Mouse (Mus musculus) CD8-positive naive resting alpha-beta T cell, adult 2 months (primary cell): ENCODE results near the gene 6430548M08Rik.
A peak's percentile ranks its signal among the peaks of the same experiment; 100 is the strongest.

ENCODE experiments used
- DNase-seq, 2 experiments: peaks; one replicate each; pipeline ENCODE4 v3.0.0; 2022; ENCODE audit warnings: low read depth in 2 of 2, low spot score in 2 of 2

6430548M08Rik gene

DNA sequence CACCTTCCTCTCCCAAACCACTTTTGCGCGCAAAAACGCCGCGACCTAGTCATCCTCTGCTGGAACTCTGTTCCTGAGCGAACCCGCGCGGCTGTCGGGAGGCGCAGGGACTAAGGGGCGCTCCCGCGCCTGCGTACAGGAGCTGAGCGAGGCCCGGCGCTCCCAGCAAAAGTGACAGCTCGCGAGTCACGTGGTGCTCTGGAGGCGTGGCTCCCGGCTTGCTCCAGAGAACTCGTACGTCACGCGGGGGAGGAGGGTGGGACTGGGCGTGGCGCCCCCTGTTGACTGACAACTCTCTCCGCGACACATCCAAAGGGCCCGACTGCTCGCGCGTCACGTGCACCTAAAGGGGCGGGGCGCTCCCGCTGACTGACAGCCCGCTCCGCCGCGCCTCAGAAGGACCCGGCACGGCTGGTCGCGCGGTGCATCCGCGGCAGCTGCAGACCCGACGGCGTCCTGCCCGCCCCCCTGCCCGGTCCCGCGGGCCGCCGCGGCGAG, at the start of gene 6430548M08Rik:
Gene 6430548M08Rik, plus strand, starts transcription at position 395 of the 498 bp plus-strand sequence.
- peak; percentile 100 for DNase-seq

DNA sequence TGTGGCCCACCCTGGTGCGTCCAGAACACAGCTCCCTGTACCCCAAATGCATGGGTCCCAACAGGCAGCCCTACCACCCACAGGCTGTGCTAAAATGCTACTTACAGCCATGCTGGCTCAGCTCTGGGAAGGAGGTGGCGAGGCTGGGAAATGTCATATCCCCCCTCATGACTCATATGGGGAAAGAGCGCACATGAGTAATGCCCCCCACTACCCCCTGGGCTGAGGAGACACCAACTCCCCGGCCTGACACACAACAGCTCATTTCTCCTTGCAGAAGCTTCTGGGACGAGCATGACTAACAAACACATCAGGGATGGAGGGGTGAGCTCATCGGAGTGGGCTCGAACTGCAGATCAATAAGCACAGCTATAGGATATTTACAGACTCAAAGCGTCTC, 48.3 kb upstream of the 6430548M08Rik start:
- no peak for DNase-seq

DNA sequence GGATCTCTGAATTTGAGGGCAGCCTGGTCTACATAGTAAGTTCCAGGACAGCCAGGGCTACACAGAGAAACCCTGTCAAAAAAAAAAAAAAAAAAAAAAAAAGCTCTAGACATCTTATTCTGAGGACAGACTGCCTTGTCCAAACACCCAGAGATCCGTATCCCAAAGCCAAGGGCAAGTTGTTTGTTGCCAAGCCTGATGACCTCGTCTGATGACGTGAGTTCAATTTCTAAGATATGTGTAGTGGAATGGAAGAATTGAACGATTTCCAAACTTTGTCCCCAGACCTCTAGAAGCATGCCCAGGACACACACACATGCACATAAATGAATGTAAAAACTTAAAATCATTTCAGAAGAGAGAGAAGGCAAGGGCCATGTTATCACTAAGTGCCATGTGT, 47.7 kb upstream of the 6430548M08Rik start:
- no peak for DNase-seq

DNA sequence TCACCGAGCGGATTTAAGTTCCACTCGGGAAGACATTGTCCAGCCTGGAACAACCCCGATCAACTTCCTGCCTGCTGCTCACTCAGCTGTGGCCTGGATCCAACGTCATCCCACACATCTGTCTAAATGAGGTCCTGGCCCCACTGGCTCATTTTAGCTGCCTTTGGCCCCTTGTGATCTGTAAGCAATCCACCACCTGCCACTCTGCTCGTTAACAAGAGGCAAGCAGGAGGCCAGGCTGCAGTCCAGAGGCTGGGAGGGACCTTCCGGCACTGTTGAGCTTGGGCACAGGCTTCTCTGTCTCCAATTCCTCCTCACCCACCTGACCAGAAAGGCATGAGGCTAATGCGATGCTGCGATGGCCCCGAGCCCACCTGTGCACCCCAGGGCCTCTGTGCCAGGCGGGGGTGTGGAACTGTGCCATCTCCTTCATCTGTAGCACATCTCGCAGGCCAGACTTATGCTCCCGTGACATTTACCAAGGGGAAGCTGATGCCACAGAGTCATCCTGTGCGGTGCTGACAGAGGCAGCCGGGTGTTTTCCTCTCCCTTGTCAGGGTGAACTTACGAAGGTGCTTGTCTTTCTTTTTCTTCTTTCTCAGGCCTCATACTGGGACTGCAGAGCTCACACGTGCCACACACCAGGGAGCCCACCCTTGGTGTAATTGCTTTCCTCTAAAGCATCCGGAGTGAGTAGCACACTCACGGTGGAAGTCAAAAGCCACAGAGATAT, 45.9 kb upstream of the 6430548M08Rik start:
- no peak for DNase-seq

DNA sequence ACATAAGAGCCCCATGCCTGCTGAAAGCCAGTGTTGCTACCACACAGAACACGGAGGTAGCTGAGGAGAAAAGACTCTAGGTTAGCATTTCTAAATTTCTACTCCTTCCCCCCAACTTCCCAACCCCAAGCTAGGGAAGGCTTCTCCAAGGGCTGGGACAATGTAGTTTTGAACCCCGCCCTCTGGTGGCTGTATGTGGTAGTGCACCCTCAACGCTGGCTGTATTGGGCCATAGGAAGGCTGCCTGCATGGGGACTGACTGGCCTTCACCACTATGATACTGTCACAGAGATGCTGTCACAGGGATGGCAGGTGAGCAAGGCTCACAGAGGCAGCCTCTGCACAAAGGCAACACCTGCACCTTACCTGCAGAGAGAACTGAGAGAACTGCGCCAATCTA, 42.3 kb upstream of the 6430548M08Rik start:
- DNase-seq, result peak; percentile 58 to 64

DNA sequence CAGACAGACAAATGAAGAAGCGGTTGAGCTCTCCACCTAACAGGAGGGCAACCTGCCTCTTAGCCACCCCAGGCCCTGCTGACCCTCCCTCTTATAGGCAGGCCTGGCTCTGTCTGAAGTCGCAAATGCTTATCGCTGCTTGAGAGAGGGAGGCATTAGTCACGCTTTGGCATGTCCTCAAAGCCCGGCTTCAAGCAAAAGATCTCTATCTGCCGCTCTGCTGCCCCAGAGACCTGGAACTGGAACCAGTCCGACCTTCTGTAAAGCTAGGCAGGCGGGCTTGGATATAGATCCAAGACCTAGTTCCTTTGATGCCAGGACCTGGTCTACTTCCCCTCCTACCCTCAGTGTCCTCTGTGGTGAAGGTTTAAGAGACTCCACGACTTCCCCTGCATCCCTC, 41.7 kb upstream of the 6430548M08Rik start:
- no peak for DNase-seq

DNA sequence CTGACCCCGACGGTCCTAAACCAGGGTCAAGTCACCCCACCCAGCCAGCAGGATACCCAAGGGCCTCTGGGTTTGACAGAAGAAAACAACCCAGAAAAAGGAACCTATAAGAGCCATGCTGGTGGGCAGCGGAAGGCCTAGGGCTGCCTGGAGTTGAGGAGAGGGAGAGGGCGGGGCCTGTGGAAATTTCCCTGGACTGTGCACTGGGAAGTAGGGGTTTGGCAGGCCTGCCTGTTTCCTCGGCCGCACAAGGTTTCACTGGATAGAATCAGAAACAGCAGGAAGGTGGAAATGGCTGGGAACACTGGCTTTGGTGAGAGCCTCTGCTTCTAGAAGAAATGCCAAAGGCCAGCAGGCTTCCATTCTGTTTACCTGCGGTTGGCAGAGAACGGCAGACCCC, 41.1 kb upstream of the 6430548M08Rik start:
- no peak for DNase-seq

DNA sequence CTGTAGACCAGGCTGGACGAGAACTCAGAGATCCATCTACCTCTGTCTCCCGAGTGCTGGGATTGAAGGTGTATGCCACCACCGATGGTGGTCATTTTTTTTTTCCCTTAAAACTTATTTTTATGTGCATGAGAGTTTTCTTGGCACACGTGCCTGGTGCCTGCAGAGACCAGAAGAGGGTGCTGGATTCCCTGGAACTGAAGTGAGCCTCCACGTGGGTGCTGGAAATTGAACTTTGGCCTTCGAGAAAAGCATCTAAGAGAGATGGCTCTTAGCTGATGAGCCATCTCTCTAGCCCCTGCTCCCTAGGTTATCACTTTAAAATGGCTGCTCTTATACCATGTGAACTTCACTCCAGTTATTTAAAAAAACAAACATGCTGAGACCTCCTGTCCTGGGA, 39.4 kb upstream of the 6430548M08Rik start:
- no peak for DNase-seq

DNA sequence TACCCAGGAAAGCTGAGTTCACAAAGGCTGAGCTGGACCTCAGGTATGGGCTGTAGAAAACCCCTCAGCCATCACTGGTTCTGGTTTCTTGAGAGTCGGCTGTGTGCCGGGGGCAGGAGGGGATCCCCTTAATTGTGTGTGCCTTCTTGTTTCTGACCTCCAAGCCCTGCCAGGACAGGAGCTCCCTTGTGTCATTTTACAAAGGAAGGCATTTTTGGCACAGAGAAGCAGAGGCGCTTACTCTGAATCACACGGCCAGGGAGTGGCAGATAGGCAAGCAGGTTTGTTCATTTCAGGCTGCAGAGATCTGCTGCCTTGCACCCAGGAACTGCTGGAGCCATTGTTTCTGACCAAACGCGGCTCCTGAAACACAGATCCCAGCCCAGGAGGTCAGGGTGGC, 38.6 kb upstream of the 6430548M08Rik start:
- DNase-seq, result no peak

DNA sequence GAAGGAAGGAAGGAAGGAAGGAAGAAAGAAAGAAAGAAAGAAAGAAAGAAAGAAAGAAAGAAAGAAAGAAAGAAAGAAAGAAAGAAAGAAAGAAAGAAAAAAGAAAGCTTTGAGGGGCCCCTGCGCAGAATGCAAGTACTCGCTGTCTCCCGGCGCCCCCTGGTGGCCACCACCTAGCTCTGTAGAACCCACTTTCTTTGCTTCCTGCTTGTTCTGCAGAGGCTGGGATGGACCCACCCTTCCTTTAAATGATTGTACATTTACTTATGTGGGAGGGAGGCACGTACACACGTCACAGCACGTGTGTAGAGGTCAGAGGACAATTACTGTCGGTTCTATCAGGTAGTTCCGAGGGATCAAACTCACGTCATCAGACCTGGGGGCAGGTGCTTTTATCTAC, 35.9 kb upstream of the 6430548M08Rik start:
- DNase-seq, result peak; percentile 61 to 68

DNA sequence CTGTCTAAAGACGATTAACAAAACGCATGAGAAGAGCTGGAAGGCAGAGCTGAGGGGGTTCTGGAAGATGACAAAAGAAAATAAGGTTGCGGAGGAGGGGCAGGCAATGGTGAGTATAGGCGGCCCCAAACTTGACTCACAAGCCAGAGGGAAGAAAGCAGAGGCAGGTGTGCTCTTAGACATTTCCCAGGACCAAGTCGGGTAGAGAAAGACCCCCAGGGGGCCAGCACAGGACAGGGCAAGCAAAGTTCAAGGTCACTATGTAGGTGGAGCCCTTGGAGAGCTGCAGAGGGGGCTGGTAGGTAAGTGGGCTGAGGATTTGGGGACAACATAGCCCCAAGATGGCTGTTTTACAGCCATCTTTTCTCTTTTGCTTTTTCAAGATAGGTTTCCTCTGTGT, 34.6 kb upstream of the 6430548M08Rik start:
- no peak for DNase-seq

DNA sequence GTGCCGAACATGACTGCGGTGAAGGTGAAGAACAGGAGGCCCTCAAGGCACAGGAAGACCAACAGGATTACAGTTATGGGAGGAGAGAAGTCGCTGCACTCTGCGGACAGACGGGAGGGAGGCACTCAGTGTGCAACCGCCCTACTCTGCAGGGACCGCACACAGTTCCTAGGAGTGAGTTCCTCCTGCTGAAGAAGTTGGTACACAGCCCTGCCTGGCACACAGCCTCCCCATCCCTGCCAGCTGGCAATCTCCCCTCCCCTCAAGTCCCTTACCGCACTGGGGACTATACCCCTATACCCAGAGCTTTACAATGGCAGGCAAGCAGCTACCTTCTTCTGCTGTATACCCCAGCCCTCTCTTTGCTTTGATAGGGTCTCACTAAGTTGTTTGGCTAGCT, 30.7 kb upstream of the 6430548M08Rik start:
- no peak for DNase-seq

DNA sequence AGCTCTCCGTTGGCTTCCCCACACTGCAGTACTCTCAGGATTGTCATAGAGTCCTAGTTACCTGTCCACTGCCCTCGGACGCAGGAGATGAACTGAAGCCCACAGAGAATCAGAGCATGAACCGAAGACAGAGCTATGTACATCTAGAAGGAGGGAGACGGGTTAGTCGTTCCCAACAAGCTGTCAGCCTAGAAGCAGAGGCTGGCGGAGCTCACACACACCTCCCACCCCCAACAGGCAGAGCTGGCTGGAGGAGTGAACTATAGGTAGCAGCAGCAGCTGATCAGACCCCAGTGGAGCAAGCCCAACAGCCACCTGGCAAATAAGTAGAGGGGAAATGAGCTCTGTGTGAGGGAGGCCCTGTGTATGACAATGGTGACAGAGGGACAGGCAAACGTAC, 29.2 kb upstream of the 6430548M08Rik start:
- no peak for DNase-seq

DNA sequence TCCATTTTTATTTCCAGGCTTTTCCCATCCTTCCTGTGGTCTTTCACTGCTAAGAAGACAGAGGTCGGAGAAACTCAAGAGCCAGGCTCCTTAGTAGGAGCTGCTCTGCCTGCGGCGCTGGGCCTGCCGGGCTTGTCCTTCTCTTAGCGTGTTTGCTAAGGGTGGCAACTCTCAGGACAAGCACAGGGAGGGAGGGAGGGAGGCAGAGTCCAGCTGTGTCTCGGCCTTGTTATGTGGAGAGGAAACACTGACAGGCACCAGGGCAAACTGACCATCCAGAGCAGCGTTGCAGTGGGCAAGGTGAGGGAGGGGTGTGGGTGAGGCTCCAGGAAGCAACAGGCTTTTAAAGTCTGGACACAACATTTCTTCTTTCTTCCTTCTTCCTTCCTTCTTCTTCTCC, 24.4 kb upstream of the 6430548M08Rik start:
- no peak for DNase-seq

DNA sequence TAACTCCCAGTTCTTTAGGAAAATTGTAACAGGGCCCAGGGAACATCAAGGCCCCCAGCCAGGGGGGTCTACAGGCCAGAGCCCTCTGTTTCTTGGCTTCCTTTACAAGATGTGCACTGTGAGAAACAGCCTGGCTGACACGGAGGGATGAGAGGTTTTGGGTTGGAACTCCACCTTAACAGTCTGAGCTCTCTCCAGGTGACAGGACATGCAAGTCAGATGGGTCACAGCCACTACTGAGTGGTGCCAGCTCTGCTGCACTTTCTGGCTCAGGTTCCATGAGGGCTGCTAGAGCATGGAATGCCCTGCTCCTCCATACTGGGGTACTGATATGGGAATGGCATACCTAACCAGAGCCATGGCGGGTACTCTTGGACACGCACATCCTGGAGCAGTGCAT, 22.9 kb upstream of the 6430548M08Rik start:
- DNase-seq, result no peak

DNA sequence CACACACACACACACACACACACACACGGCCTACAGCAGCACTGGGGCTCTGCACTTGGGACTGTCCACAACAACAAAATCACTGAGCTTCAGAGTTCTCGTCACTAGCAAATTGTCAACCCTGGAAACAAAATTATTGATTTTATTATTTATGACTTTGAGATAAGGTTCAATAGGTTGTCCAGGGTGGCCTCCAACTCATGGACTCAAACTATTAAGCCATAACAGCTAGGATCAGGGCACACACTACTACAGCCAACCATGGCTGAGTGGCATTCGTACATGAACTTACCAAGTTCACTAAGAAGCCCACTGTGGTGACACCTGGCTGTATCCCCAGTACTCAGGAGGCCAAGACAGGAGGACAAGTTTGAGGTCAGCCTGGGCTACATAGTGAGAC, 20.8 kb upstream of the 6430548M08Rik start:
- no peak for DNase-seq

DNA sequence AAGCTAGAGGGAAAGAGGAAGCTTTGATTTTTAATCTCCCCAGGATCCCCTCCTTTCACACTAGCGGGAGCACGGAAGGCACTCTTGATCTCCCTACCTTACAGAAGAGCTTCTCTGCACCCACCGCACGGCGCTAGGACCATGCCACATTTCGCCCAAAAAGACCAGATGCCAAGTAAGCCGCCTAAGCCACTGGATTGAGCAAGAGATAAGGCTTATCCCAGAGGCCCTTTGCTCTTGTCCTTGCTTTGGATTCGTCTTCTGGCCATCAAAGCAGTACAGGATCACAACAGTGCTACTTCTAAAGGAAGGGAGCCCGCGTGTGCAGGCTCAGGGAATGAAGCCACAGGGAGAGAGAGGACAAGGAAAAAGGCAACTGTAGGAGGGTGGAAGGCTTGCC, 19.2 kb upstream of the 6430548M08Rik start:
- no peak for DNase-seq

DNA sequence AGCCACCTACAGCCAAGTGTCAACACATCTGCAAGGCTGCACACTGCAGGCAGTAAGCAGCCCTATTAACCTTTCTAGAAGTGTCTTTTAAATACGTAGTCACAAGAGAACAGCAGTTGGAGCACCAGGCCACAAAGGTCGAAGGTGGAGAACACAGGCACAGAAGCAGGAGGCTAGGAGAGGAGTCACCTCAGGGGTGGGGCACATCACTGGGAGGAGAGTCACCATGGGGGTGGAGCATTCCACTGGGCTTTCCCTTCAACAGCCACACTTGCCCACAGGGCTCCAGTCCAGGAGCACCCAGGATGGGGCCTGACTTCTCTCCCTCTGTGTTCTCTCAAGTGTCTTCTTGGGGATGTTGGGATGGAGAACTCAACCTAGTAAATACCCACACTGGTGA, 17.5 kb upstream of the 6430548M08Rik start:
- no peak for DNase-seq

DNA sequence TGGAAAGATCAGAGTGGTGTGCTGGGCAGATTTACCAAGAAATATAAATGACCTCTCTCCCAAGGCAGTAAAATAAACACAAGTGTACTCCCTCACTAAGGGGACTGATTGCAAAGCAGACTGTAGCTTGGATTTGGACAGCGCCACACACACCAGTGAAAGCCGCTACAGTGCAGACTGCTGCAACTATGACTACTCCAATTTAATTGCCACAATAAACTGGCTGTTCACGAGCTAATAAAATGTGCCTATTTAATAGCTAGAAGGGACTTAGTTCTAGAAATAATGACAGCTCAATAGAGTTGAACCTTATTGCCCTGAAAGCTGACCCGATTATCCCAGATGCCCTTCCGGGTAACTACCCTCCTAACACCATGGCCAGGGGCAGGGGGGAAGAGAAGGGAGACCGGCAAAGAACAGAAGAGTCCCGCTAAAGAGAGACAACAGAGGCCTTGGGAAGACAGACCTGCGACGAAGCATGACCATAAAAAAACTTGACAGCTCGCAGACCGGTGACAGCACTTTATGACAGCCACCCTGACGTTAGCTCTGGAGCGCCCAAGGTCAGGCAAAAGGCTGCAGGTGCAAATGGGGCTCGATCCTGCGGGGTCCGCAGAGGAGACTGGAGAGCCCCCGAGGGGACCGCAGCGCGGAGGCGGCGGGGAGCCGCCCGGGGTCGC, 13.4 kb upstream of the 6430548M08Rik start:
- no peak for DNase-seq

DNA sequence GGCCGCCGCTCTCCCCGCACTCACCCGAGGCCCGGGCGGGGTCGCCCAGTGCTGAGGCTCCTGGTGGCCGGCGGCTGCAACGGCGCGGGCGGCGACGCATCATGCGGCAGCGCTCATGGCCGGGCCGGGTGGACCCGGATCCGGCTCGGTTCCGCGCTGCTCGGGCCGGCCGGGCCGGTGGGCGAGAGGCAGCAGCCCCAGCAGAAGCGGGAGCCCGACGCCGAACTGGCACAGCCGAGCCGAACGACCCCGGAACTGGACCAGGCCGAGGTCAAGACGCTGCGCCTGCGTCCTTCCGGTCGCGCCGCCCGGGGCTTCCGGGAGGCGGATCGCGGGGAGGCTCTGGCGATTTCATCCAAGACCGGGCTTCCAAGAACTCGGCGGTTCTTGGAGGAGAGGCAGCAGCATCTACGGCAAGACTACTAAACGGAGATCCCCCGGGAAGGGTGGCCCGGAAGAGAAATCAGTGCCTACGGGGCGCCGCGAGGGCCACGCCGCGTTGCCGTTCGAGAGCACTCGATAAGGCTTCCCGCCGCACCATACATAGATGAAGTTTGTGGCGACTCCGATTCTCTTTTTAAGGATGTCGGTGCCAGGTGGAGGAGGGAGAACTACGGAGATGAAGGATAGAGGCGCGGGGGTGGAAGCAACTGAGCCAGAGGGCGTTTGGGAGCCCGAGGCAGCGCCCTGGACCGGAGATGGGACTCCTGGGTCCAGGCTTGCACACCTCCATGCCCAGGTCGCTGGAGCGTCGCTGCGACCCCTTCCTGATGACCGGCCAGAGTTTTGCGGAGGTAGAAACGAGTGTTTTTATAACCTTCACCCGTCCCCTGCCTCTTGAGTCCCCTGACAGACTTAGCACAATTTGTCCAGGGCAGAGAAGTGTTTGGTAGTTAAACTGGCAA, 12.6 kb upstream of the 6430548M08Rik start, which contains the start of gene Zdhhc7:
Gene Zdhhc7, minus strand, starts transcription at position 415 of the 905 bp plus-strand sequence.
- peak; percentile 60 to 66 for DNase-seq

DNA sequence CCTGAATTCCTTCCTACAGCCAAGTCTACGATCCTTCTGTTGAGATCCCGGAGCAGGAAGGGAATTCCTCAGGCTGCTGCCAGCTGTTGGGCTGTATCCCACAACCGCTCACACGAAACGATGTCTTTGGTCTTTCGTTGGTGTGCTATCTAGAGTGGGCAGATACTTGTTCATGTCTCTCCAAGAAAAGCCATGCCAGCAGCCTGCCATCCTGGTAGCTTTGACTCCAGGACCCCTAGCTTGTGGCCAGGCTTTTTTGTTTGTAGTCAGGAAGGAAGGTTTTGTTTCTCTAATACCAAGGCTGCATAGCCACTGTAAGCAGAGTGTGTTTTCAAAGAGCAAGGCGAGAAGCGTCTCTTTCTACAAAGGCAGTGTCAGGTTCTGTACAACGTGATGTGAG, 10.0 kb upstream of the 6430548M08Rik start:
- no peak for DNase-seq
